Mouse (Mus musculus): ENCODE results near the gene Slc9b1.

DNA sequence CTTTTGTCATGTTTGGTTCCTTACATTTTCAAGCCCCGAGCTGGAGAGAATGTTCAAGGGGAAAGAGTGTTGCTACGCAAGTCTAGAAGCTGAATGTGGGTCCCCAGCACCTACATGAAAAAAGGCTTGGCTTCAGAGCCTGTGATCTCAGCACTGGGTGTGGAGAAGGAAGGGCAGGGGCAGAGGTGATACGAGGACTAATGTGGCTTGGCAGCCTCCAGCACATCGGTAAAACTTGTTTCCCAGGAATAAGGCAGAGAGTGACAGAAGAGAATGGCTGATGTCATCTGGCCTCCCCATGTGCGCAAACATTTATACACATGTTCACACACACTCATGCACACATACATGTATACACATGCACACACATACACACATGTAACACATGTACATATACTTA, 47.3 kb downstream of the Slc9b1 start:
- TF ChIP-seq CTCF (IDR thresholded peaks at IDR 0.05; ENCODE audit: borderline replicate concordance, insufficient read depth, low read depth, low read length) = no peak
- TF ChIP-seq POLR2A (IDR thresholded peaks at IDR 0.05; ENCODE audit: borderline replicate concordance, insufficient read depth, low read length) = no peak
